Mouse (Mus musculus) testis, adult 2 months (tissue): ENCODE measurements around the gene Med24. TPM values are rescaled to one million over a fixed set of nuclear protein-coding genes. Genes with fewer than 3 reads are reported as not detected.

ENCODE experiments used
- H3K27ac ChIP-seq: fragments of 200-500 bp; 2 replicates; pipeline ENCODE4 v1.5.1; 2012; ENCODE audit warnings: low read depth, low read length; ENCODE audit not compliant: control insufficient read depth, insufficient read depth
- H3K27me3 ChIP-seq: fragments of 200-500 bp; 2 replicates; pipeline ENCODE4 v1.6.1; 2012; ENCODE audit warnings: mild to moderate bottlenecking, low read length, moderate library complexity; ENCODE audit not compliant: control insufficient read depth, insufficient read depth
- H3K36me3 ChIP-seq: fragments of 200-500 bp; 2 replicates; pipeline ENCODE4 v1.6.1; 2012; ENCODE audit warnings: mild to moderate bottlenecking, low read length; ENCODE audit not compliant: control insufficient read depth, insufficient read depth
- H3K4me1 ChIP-seq: fragments of 200-500 bp; 2 replicates; pipeline ENCODE4 v1.6.1; 2012; ENCODE audit warnings: low read length; ENCODE audit not compliant: control insufficient read depth, insufficient read depth
- H3K4me3 ChIP-seq: fragments of 200-500 bp; 2 replicates; pipeline ENCODE4 v1.5.1; 2012; ENCODE audit warnings: low read depth, mild to moderate bottlenecking, low read length, moderate library complexity, mixed read lengths; ENCODE audit not compliant: control insufficient read depth
- CTCF ChIP-seq: fragments of 200-500 bp; IDR thresholded peaks from 2 replicates; pipeline ENCODE4 v1.5.1; 2012; ENCODE audit warnings: low read depth, mild to moderate bottlenecking, inconsistent platforms, low read length, moderate library complexity; ENCODE audit not compliant: control insufficient read depth, insufficient read depth, insufficient replicate concordance
- POLR2A ChIP-seq: fragments of 200-500 bp; IDR thresholded peaks from 2 replicates; pipeline ENCODE4 v1.6.1; 2012; ENCODE audit warnings: low read depth, mild to moderate bottlenecking, inconsistent platforms, low read length, moderate library complexity; ENCODE audit not compliant: control insufficient read depth
- polyA plus RNA-seq: library from polyadenylated mRNA; depleted of rRNA; stranded (reverse); fragments of >200 nt; gene quantifications from 2 replicates; pipeline ENCODE4 v1.2.3, GENCODE M21; 2012

Gene Med24
- polyA plus RNA-seq, 1 experiment = 96.6 TPM

- TF ChIP-seq POLR2A (no peak), CTCF (no peak)
- Histone ChIP-seq H3K4me3 (no peak overlapping the region), H3K27ac (no peak overlapping the region), H3K4me1 (no peaks in the 10 kb centered on the region), H3K36me3 (no peaks in the 10 kb centered on the region), H3K27me3 (no peaks in the 10 kb centered on the region)
Observed at GRCm38 (mm10) chr11:98698849-98699640, 30.2 kb downstream of the Med24 start.

DNA sequence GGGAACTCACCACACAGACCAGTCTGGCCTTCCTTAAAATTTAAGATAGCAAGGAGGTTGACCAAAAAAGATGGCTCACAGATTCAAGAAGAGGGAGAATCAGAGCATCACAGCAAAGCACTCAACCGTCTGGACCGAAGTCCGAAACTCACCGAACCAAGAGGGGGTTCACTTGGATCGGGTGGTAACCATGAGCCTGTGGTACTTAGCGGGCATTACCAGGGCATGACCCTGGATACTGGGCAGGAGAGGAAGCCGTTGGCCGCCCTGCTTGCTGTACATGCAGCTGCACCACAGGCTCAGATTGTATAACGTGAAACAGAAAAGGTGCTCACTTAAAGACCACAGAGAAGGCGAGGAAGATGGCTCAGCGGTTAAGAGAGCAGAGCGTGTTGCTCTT, 32.0 kb downstream of the Med24 start:
- TF ChIP-seq POLR2A (no peak), CTCF (no peak)
- no peaks in the 10 kb centered on the region for H3K36me3 ChIP-seq
- no peaks in the 10 kb centered on the region for H3K27me3 ChIP-seq
- no peak overlapping the region for H3K27ac ChIP-seq
- H3K4me3 ChIP-seq = no peak overlapping the region
- H3K4me1 ChIP-seq = no peaks in the 10 kb centered on the region

- Histone ChIP-seq H3K4me3 (no peak overlapping the region), H3K4me1 (no peaks in the 10 kb centered on the region), H3K36me3 (no peaks in the 10 kb centered on the region; the same call in 1 of the 2 replicates), H3K27me3 (no peaks in the 10 kb centered on the region), H3K27ac (no peak overlapping the region)
- TF ChIP-seq POLR2A = no peak
- no peak for TF ChIP-seq CTCF
Observed at GRCm38 (mm10) chr11:98696454-98697216, 32.6 kb downstream of the Med24 start.

- Histone ChIP-seq H3K36me3 (peaks cover 2% of the 10 kb centered on the region; the same call in 1 of the 2 replicates), H3K4me1 (no peaks in the 10 kb centered on the region), H3K4me3 (no peak overlapping the region), H3K27me3 (no peaks in the 10 kb centered on the region), H3K27ac (no peak overlapping the region)
- TF ChIP-seq CTCF (no peak), POLR2A (no peak)
Observed at GRCm38 (mm10) chr11:98695408-98695807, 33.8 kb downstream of the Med24 start.

- H3K4me3 ChIP-seq = no peak overlapping the region
- H3K27ac ChIP-seq = no peak overlapping the region
- no peak for TF ChIP-seq CTCF
- TF ChIP-seq POLR2A = no peak
- H3K4me1 ChIP-seq = no peaks in the 10 kb centered on the region
- H3K36me3 ChIP-seq = peaks cover 2% of the 10 kb centered on the region; the same call in 1 of the 2 replicates
- H3K27me3 ChIP-seq = no peaks in the 10 kb centered on the region
Observed at GRCm38 (mm10) chr11:98694301-98694700, 34.9 kb downstream of the Med24 start.

DNA sequence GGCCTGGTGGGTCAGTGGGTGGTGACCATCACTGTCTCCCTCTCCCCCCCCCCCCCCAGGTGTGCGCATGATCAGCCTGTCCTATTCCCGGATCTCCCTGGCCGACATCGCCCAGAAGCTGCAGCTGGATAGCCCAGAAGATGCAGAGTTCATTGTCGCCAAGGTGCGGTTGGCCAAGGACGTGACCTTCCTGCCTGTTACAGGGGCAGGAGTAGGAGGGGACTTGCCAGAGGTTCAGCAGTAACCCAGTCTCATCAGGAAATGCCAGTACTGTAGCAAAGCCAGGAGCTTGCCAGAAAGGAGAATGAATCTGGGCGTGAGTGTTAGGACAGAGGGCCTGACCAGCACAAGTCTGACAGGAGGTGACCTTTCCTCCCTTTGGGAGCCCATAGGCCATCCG, 35.5 kb downstream of the Med24 start:
- H3K4me1 ChIP-seq = no peaks in the 10 kb centered on the region
- H3K36me3 ChIP-seq = peaks cover 2% of the 10 kb centered on the region; the same call in 1 of the 2 replicates
- H3K27ac ChIP-seq = no peak overlapping the region
- TF ChIP-seq POLR2A (no peak), CTCF (no peak)
- H3K4me3 ChIP-seq = no peak overlapping the region
- no peaks in the 10 kb centered on the region for H3K27me3 ChIP-seq

DNA sequence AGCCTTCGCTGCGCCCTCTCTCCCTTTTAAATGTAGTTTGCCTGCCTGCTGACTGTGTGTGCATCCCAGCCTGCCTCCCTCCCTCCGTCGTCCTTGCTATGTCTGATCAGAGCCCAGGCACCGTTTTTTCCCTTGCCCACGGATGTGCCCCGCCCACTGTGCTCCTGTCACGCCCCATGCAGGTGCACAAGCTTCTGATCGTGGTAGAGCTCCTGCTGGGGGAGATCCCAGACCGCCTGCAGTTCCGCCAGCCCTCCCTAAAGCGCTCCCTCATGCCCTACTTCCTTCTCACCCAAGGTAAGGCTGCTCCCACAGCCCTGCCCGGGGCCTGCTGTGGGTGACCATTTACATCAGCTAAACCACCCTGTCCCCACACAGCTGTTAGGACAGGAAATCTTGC, 36.0 kb downstream of the Med24 start:
- Histone ChIP-seq H3K27ac (no peak overlapping the region), H3K4me3 (no peak overlapping the region), H3K36me3 (peaks cover 2% of the 10 kb centered on the region; the same call in 1 of the 2 replicates), H3K27me3 (no peaks in the 10 kb centered on the region), H3K4me1 (no peaks in the 10 kb centered on the region)
- TF ChIP-seq POLR2A (no peak), CTCF (no peak)
